Mouse (Mus musculus) macrophage (primary cell): ENCODE data around the gene Srd5a3. TPM values are rescaled to one million over a fixed set of nuclear protein-coding genes. Genes with fewer than 3 reads are reported as not detected.
"Not testable (repeated sequence)": the region's sequence is repeated elsewhere in the genome, so short reads cannot be mapped to it uniquely, and the experiment has no call there.

Source experiments
- H3K27ac ChIP-seq: fragments of 350-480 bp; formaldehyde crosslinking; 2 replicates; pipeline ENCODE4 v1.9.0; 2021
- H3K36me3 ChIP-seq: fragments of 350-480 bp; formaldehyde crosslinking; 2 replicates; pipeline ENCODE4 v1.9.0; 2021; ENCODE audit errors: inconsistent target
- H3K4me3 ChIP-seq: fragments of 350-480 bp; formaldehyde crosslinking; 2 replicates; pipeline ENCODE4 v1.9.0; 2021; ENCODE audit errors: inconsistent target
- H3K79me2 ChIP-seq: fragments of 350-480 bp; formaldehyde crosslinking; 2 replicates; pipeline ENCODE4 v1.9.0; 2021; ENCODE audit errors: inconsistent target
- WGBS: methylation state at CpG from one replicate; pipeline ENCODE4 v1.1.7; 2026; ENCODE audit warnings: inconsistent platforms; ENCODE audit not compliant: missing documents; 5-methylcytosine and 5-hydroxymethylcytosine counted together
- polyA plus RNA-seq: library from polyadenylated mRNA; stranded (reverse); fragments of 250-400 nt; gene quantifications from 3 replicates; pipeline ENCODE4 v1.2.4, GENCODE M21; 2018; ENCODE audit warnings: inconsistent platforms
- total RNA-seq, 78 experiments: library from RNA; depleted of rRNA; stranded (reverse); fragments of 250-400 nt; gene quantifications; 1 replicate in 9 of 78; 2 replicates in 24 of 78; 3 replicates in 43 of 78; 4 replicates in 2 of 78; pipeline ENCODE4 v1.2.4; 2018; ENCODE audit warnings: inconsistent platforms in 56 of 78

Srd5a3 gene
- 10 to 100 TPM; 10.1 to 42.0 (median 25.0) TPM for total RNA-seq (2018; cell fraction: chromatin; rRNA removed)
- total RNA-seq (2018; cell fraction: cytosol; rRNA removed), result 10 to 100 TPM; 38.7 to 63.7 (median 53.6) TPM
- total RNA-seq (2018; cell fraction: nucleus; rRNA removed), result 10 to 100 TPM; 20.7 to 55.8 (median 41.2) TPM
- 44.9 to 60.1 TPM (median 51.8 TPM) in 3 replicates for polyA plus RNA-seq

DNA sequence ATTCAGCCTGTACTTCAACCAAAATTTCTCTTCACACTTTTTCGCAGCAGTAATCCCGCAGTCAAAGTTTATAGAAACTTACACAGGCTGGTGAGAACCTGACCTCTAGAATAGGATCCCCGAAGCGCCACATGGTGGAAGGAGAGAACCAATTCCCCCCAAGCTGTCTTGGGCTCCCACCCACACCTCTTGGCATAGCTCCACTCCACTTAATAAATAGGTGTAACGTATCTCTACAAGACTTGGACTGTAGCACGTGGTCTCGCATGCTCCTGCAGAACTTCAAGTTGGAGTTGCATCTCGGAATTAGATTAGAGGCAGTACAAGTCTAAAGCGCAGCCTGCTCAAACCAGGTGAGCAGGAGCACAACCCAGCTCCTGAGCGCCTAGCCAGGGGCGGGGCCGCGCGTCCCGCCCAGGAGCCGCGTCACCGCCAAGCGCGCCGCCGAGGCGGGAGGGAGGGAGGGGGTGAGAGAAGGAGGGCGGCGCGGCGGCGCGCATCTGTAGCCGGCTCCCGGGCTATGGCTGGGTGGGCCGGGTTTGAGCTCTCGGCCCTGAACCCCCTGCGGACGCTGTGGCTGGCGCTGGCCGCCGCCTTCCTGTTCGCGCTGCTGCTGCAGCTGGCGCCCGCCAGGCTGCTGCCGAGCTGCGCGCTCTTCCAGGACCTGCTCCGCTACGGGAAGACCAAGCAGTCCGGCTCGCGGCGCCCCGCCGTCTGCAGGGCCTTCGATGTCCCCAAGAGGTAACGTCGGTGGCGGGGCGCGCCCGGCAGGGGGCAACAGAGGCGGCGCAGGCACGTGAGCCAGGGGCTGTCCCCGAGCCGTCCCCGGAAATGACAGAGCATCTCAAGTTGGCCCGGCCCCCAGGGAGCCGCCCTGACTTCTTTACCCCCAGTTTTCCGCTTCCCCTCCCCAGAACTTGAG, at the start of gene Srd5a3:
Gene Srd5a3, plus strand, starts transcription at position 464 of the 922 bp plus-strand sequence.
- H3K79me2 ChIP-seq, result peaks cover 13% of the 10 kb centered on the region; the same call in 1 of the 2 replicates
- H3K36me3 ChIP-seq, result no peaks in the 10 kb centered on the region
- H3K27ac ChIP-seq, result peak within 1 kb of the TSS; percentile 66
- H3K4me3 ChIP-seq, result peak within 1 kb of the TSS; percentile 64
- 2% methylated on average over 60 of the region's 69 CpGs for WGBS

DNA sequence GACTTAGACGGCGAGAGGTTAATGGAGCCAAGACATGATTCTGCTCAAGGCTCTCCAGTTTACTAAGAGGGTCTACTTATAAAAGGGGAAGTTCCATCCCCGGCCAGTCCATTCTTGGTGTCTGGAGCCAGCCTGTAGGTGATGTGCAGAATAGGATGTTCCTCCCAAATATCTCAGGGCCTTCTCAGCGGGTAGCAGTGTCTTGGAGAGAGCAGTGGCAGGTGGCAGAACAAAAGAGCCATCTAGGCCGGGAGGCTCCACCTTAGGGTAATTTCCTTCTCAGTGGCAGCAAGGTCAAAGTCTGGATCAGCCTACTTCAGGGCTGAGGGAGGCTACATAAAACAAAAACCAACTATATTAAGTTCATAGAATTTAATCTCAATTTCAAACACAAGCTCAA, 36.3 kb upstream of the Srd5a3 start:
- H3K27ac ChIP-seq, H3K36me3 ChIP-seq, H3K79me2 ChIP-seq, H3K4me3 ChIP-seq: not testable (repeated sequence)
- 76% methylated on average over 5 of the region's 5 CpGs for WGBS

DNA sequence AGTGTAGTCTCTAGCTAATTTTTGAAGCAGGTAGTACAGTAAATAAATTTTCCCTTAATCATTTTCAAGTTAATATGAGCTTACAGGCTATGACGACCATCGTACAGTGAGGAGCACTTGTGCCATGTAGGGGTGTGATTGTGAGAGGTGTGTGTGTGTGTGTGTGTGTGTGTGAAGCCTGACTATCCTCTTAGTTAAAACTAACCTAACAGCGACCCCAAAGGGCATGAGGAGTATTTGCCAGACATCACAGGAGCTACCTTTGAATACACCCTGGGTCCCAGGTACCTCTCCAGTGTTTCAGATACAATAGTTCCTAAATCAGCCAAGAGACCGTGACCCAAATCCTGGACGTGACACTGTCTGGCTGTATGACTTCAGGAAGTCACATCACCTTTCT, 32.8 kb upstream of the Srd5a3 start:
- WGBS, result 90% methylated on average over 5 of the region's 5 CpGs
- H3K36me3 ChIP-seq, result no peaks in the 10 kb centered on the region
- H3K4me3 ChIP-seq, result no peak overlapping the region
- no peak overlapping the region for H3K27ac ChIP-seq
- H3K79me2 ChIP-seq, result no peaks in the 10 kb centered on the region

DNA sequence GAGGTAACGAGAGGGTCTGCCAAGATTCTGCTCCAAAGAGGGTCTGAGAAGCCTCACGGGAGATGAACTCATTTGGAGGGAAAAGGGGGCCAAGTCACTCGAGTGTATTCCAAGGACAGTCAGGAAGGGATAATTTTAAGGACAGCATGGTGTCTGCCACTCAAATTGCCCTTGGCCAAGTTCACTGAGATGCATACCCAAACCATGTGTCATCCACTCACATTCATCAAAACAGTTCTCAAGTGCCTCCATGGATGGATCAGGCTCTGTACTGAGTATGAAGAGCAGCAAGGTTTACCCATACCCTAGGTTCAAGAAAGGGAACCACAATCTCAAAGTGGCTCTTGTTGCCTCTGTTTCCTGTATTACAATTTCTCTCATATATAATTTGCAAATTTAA, 31.6 kb upstream of the Srd5a3 start:
- 82% methylated on average over 3 of the region's 3 CpGs for WGBS

DNA sequence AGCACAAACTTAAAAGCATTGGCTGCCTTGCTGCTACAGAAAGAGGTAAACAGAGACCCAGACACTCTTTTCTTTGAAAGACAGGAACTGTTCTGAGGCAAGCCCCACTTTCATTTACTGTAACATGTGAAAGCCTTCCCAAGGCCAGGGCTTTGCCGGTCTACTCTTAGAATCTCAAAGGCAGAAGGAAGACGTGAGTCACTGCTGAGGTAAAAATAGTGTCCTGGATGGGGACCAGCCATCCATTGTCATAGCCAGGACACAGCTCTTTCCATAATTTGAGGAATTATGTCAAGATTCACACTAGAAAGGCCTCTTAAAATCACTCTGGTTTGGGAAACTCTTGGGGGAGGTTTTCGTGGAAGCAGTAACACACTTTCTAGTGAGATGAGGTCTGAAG, 28.9 kb upstream of the Srd5a3 start:
- Histone ChIP-seq H3K4me3 (no peak overlapping the region), H3K36me3 (no peaks in the 10 kb centered on the region), H3K79me2 (no peaks in the 10 kb centered on the region), H3K27ac (no peak overlapping the region)
- WGBS, result 81% methylated on average over 3 of the region's 3 CpGs

More for the DNA sequence above, 31.6 kb upstream of the Srd5a3 start:
- Histone ChIP-seq H3K27ac (no peak overlapping the region), H3K36me3 (no peaks in the 10 kb centered on the region), H3K4me3 (no peak overlapping the region), H3K79me2 (no peaks in the 10 kb centered on the region)

DNA sequence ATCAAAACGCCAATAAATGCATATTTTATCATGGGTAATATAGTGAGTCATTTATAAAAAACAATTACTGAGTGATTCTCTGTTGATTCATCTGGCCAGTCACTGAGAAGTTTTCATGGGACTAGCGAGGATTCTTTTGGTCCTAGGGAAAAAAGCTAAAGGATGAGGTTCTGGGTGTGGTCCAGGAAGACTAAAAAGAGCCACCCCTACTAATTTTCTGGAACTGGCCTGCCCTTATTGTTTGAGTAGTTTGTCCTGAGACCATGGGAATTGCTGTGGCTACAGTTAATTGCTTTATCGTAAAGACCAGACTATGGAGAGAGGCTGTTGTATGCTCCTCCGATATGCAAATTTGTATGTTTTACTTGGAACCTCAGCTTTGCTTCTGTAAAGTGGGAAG, 28.1 kb upstream of the Srd5a3 start:
- Histone ChIP-seq H3K27ac (no peak overlapping the region), H3K36me3 (no peaks in the 10 kb centered on the region), H3K79me2 (no peaks in the 10 kb centered on the region), H3K4me3 (no peak overlapping the region)
- WGBS, result 90% methylated on average over 4 of the region's 4 CpGs

DNA sequence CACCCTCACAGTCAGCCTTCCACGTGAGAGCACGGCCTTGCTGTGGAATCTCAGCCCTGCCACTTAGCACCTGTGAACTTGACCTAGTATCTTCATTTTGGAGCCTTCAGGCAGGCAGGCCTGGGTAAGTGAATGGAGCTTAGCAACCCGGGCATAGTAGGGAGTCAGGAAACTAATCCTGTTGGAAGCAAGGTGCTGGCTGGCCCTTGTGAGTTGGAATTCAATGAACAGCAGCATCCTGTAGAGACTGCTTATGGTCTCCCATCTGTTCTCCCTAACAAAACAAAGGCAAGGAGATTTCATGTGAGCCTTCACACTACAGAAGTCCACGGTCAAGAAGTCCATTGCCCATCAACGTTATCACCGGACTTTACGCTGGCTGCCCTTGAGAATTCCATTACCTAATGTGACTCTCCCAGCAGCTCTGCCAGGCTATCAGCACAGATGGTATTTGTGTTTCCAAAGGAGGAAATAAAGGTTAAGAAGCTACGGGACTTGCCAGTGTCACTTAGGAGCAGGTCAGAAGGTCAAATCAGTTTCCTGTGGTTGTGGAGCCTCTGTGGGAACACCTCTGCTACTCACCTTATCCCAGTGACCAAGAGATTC, 24.5 kb upstream of the Srd5a3 start:
- H3K79me2 ChIP-seq, result no peaks in the 10 kb centered on the region
- H3K4me3 ChIP-seq, result no peak overlapping the region
- H3K27ac ChIP-seq, result no peak overlapping the region
- WGBS, result 88% methylated on average over 8 of the region's 8 CpGs
- no peaks in the 10 kb centered on the region for H3K36me3 ChIP-seq

DNA sequence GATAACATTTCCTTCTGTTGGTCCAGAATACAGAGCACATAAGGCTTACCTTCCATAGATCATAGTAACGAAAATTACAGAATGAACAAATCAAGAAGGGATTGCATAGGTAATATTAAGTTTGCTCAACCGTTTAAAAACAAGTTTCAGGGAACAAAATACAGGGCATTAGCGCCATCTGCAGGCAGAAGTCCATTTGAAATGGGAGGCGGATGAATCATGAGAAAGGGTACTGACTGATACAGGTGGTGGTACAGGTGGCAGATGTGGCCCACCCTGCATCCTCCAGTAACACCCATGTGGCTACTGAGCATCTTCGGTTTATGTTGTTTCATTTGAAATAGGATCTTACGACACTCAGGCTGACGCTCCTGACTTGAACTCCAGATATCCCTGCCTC, 21.6 kb upstream of the Srd5a3 start:
- WGBS, result 39% methylated on average over 7 of the region's 7 CpGs
- H3K79me2 ChIP-seq, result no peaks in the 10 kb centered on the region
- H3K27ac ChIP-seq, result no peak overlapping the region
- no peaks in the 10 kb centered on the region for H3K36me3 ChIP-seq
- H3K4me3 ChIP-seq, result no peak overlapping the region

DNA sequence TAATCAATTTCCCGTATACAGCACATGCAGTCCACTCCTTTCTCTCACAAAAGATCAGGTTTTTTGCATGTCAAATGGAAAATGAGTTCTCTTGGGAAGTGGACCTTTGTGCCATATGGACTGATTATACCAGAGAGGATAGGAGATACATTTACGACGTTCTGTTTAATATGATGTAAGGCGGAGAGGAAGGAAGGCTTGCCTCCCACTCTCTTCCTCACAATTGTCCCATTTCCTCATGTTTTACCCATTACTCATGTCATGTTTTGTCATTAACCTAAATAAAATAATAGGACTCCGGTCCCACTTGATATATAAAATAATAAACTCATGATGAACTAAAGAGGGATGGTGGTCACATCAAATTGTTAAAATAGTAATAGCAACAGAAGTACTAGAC, 19.4 kb upstream of the Srd5a3 start:
- Histone ChIP-seq H3K27ac (no peak overlapping the region), H3K36me3 (no peaks in the 10 kb centered on the region), H3K4me3 (no peak overlapping the region), H3K79me2 (no peaks in the 10 kb centered on the region)
- 83% methylated on average over 5 of the region's 5 CpGs for WGBS

DNA sequence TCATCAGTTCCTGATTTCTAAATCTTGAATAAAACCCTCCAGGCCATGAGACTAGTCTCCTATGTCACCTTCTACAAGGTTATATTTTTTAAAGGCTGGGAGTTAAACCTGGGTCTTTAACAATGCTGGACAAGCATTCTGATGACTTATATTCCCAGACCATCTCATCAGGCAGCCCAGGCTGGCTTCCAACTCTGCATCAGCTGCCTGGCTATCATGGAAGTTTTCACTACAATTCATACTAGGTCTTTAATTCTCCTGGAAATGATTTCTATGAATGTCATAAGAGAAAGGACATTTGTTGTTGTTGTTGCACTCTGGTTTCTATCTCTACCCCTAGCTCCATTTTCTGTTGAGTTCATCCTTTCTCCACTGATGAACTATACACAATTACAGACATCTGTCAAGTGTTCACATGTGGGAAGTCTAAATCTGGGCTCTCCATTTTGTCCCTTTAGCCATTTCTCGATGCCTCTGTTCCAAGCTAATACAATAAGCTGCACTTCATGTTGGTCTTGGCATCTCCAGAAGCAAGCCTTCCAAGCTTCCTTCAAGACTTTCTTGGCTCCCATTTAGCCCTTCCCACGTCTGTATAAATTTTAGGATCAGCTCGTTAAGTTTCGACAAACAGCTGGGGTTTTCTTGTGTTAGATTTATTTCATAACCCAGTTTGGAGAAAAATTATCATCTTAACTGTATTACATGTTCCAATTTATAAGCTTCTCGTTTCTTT, 12.3 kb upstream of the Srd5a3 start:
- H3K4me3 ChIP-seq, result no peak overlapping the region
- H3K79me2 ChIP-seq, result no peaks in the 10 kb centered on the region
- no peak overlapping the region for H3K27ac ChIP-seq
- H3K36me3 ChIP-seq, result no peaks in the 10 kb centered on the region
- WGBS, result 92% methylated on average over 5 of the region's 5 CpGs

DNA sequence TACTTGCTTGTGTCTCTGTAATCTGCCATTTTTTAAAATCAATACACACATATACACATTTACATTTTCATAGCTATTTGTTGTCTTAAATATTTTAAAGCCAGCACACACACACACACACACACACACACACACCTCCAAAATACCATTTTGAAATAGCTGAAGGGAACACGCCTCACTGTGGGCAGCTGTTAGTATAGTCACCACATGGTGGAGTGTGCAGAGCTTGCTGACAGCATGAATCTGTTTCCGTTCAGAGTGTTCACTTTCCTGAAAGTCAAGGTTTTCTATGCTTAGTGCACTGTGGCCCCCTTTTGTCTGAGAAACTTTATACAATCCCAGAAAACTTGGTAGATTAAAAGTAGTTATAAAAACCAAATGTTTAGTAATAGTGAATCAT, 9.8 kb upstream of the Srd5a3 start:
- no peaks in the 10 kb centered on the region for H3K36me3 ChIP-seq
- H3K79me2 ChIP-seq, result no peaks in the 10 kb centered on the region
- no peak overlapping the region for H3K27ac ChIP-seq
- WGBS, result 48% methylated on average over 2 of the region's 2 CpGs
- no peak overlapping the region for H3K4me3 ChIP-seq

DNA sequence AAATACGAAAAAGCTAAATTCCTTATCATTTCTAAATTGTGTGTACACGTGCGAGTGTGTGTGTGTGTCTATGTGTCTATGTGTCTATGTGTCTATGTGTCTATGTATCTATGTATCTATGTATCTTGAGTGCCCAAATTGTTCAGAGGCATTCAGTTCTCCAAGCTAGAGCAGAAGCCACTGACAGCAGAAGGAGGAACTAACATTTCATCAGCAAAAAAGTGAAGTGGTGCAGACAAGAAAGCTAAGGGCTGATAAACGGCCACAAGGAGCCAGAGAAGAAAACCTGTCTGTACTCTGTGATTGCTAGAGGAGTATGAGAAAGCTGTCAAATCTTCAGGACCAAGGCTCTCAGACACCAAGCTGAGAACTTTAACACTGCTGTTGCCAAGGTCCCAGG, 8.1 kb upstream of the Srd5a3 start:
- H3K79me2 ChIP-seq, result no peaks in the 10 kb centered on the region

DNA sequence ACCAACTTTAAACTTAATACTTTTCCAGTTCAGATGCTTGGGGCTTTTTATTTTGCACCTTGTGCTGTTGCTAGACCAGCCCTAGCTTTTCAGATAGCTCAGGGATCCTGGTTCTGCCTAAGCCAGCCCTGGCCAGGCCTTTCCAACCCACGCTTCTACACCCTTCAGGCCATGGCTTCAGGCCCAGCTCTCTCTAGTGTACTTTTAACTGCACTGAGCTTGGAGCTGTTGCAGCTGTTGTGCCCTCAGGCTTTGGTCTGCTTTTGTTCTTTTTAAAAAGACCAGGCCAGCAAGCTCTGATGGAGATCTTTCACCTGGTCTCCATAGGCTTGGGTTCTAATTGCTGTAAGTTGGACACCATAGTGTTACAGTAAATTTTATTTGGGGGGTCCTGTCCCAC, 4.4 kb upstream of the Srd5a3 start:
- H3K79me2 ChIP-seq, result no peaks in the 10 kb centered on the region
- 100% methylated on average over 1 of the region's 1 CpGs for WGBS
- H3K36me3 ChIP-seq, result no peaks in the 10 kb centered on the region
- no peak overlapping the region for H3K27ac ChIP-seq
- no peak overlapping the region for H3K4me3 ChIP-seq

More for the DNA sequence above, 8.1 kb upstream of the Srd5a3 start:
- no peak overlapping the region for H3K27ac ChIP-seq
- H3K36me3 ChIP-seq, result no peaks in the 10 kb centered on the region
- H3K4me3 ChIP-seq, result no peak overlapping the region
- 52% methylated on average over 4 of the region's 4 CpGs for WGBS

DNA sequence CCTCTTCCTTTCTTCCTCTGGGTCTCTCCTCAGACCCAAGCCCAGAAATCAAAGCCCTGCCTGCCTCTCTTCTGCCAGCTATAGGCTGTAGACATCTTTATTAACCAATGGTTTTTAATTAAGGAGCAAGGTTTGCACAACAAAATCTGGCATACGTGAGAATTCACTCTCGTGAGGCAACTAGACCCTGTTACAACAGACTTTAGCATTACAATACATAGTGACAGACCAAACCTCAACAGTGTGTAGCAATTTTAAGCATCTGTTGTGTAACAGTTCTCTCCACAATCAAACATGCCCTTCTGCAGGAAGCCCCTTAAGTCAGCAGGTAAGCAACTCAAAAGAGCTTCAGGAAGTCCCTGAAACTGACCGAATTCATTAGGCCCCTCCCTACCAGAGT, 3.8 kb upstream of the Srd5a3 start:
- no peak overlapping the region for H3K27ac ChIP-seq
- H3K4me3 ChIP-seq, result no peak overlapping the region
- no peaks in the 10 kb centered on the region for H3K36me3 ChIP-seq
- peaks cover 4% of the 10 kb centered on the region; the same call in 1 of the 2 replicates for H3K79me2 ChIP-seq
- WGBS, result 41% methylated on average over 3 of the region's 3 CpGs
